Mouse (Mus musculus) adrenal gland (tissue): ENCODE data around the gene Hamp.
"Not testable (repeated sequence)": the region's sequence is repeated elsewhere in the genome, so short reads cannot be mapped to it uniquely, and the experiment has no call there.

Source experiments
- intact Hi-C: fragments of 180-260 bp; cut with DNase I; formaldehyde crosslinking; loops from one replicate; pipeline ENCODE4 v1.15.1; 2025

Hamp gene

GRCm38 (mm10) chr7:30956756-30957366 lies 13.0 kb upstream of the Hamp start, which contains the start of gene Usf2:
Gene Usf2 (minus strand): TSS chr7:30956803.
- intact Hi-C loops: loop anchor here (10.0 kb wide), 1 partner anchor 82 kb away; no protein-coding TSS in a partner anchor

- intact Hi-C loops: loop anchor here (10.0 kb wide), 1 partner anchor 82 kb away; no protein-coding TSS in a partner anchor
These were observed 12.5 kb upstream of the Hamp start for GRCm38 (mm10) chr7:30956357-30956751.

- intact Hi-C loops: loop anchor here (10.0 kb wide), 1 partner anchor 81 kb away; no protein-coding TSS in a partner anchor
These were observed 11.9 kb upstream of the Hamp start for GRCm38 (mm10) chr7:30955584-30956356.

- intact Hi-C loops: loop anchor here (10.0 kb wide), 1 partner anchor 80 kb away; no protein-coding TSS in a partner anchor
These were observed 11.2 kb upstream of the Hamp start for GRCm38 (mm10) chr7:30954971-30955520.

- intact Hi-C loops: loop anchor here (10.0 kb wide), 1 partner anchor 79 kb away; no protein-coding TSS in a partner anchor
These were observed 10.2 kb upstream of the Hamp start for GRCm38 (mm10) chr7:30954036-30954435.

DNA sequence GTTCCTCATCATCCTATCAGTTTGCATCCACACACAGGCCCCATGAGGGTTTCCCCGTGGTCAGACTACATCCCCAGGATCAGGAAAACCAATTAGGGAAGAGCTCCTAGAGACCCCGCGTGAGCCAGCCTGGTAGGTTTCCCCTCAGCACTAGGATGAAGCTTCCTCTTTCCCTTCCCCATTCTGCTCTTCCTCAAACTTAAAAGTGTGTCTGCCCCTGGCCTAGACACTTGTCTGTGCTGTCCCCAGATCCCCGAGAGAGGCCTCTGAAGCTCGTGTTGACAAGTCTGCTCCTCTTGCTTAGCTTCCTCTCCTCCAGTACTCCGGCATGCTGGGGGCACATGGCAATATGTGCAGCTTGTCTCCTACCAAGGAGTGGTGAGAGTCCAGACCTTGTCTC lies 9.6 kb upstream of the Hamp start:
- intact Hi-C loops: loop anchor here (10.0 kb wide), 1 partner anchor 79 kb away; no protein-coding TSS in a partner anchor

GRCm38 (mm10) chr7:30952441-30953265 lies 8.8 kb upstream of the Hamp start:
- intact Hi-C loops: loop anchor here (10.0 kb wide), 1 partner anchor 78 kb away; no protein-coding TSS in a partner anchor

GRCm38 (mm10) chr7:30949902-30950301 lies 6.1 kb upstream of the Hamp start:
- intact Hi-C loops: loop anchor here (10.0 kb wide), 1 partner anchor 75 kb away; no protein-coding TSS in a partner anchor

DNA sequence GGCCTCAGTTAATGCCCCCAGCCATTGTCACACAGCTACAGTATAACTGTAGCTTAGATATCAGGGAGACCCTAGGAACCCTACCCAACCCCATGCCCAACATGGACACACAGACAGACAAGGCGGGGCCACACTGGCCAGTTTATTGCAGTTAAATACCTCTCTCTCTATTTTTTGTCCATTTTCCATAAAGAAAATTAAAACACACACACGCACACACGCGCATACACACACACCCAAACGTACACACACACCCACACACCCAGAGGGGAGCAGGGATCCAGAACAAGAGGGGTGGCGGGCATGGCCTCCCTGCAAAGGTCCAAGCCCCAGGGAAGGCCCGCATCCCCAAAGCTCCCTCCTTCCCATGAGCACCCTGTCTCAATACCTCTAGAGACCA lies 2.0 kb upstream of the Hamp start:
- intact Hi-C loops: no loop called here

- intact Hi-C loops: not testable (repeated sequence)
These were observed 1.6 kb upstream of the Hamp start for GRCm38 (mm10) chr7:30945466-30945865.

- intact Hi-C loops: not testable (repeated sequence)
These were observed 874 bp upstream of the Hamp start for GRCm38 (mm10) chr7:30944706-30945105.

DNA sequence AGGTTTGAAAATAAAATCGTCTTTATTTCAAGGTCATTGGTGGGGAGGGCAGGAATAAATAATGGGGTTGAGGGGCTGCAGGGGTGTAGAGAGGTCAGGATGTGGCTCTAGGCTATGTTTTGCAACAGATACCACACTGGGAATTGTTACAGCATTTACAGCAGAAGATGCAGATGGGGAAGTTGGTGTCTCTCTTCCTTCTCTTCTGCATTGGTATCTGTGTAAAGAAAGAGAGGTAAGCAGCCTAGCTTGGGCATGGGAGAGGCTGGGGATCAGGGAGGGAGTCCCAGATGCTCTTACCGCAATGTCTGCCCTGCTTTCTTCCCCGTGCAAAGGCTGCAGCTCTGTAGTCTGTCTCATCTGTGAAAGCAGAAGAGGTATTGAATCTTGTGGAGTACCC lies 1.5 kb downstream of the Hamp start:
- intact Hi-C loops: not testable (repeated sequence)

GRCm38 (mm10) chr7:30940070-30940469 lies 3.8 kb downstream of the Hamp start:
- intact Hi-C loops: not testable (repeated sequence)

DNA sequence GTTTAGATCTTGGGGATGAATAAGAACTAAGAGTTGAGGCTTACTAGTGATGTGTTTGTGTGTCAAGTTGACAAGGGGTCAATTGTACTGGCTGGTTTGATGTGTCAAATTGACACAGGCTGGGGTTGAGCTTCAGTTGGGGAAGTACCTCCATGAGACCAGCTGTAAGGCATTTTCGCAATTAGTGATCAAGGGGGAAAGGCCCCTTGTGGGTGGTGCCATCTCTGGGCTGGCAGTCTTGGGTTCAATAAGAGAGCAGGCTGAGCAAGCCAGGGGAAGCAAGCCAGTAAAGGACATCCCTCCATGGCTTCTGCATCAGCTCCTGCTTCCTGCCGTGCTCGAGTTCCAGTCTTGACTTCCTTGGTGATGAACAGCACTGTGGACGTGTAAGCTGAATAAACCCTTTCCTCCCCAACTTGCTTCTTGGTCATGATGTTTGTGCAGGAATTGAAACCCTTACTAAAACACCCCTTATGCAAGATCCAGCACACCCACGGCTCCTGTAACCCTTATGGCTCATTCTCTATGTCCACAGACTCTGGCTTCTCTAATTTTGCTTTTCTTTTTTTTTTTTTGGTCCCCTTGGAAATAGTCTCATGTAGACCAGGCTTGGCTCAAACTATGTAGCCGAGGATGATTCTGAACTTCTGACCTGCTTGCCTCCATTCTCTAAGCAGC lies 8.3 kb downstream of the Hamp start:
- intact Hi-C loops: not testable (repeated sequence)

DNA sequence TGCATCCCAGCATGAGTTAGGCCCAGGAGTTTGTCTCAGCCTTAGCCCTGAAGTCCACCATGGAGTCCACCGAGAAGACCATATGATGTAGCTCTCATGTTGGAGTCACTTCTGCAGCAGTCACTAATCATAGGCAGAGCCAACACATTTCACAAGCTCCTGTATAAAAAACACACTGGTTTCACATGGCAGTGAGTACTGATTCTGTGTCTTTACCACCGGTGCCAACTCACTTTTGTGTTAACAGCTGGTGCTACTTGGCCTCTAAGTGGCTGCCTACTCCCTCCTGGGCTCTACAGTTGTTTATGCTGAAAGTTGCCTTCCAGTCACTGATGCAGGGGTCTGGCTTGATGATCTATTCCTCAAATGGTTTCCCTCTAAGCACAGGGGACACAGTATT lies 19.3 kb downstream of the Hamp start, which contains the start of gene Hamp2:
Gene Hamp2, minus strand, starts transcription at position 101 of the 400 bp plus-strand sequence.
- intact Hi-C loops: not testable (repeated sequence)

DNA sequence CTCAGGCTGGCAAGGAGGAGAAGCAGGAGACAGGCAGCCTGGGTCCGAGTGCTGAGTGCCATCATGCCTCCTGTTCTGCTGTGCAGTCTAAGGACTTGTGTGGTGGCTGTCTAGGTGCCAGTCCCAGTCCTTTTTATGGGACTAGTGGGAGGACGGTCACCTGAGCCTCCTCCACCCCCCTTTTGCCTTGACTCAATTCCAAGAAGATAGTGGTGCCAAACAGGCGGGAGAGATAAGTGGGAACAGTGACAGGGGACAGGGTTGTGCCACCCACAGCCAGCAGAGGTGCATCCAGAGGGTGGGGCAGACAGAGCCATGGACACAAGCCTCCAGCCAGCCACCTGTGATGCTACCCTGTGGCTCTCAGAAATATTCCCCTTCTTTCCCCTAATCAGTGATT lies 19.8 kb downstream of the Hamp start:
- intact Hi-C loops: no loop called here

GRCm38 (mm10) chr7:30922490-30922889 lies 21.3 kb downstream of the Hamp start:
- intact Hi-C loops: not testable (repeated sequence)

DNA sequence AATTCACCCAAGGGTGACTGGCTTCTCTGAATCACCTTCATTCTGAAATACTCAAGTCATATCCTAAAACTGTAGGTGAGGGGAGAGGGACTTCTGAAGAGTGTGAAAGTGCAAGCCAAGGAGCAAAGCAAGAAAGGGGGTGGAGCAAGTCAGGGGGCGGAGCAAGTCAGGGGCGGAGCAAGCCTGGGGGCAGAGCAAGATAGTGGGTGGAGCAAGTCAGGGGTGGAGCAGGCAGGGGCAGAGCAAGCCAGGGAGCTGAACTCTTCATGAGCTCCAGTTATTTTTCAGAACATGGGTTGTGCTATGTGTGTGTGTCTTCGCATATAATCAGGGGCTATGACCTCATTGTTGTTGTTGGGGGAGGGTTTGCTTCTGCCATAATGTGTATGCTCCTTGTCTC lies 23.6 kb downstream of the Hamp start:
- intact Hi-C loops: no loop called here

- intact Hi-C loops: no loop called here
These were observed 26.6 kb downstream of the Hamp start for GRCm38 (mm10) chr7:30917219-30917618.

- intact Hi-C loops: no loop called here
These were observed 27.1 kb downstream of the Hamp start for GRCm38 (mm10) chr7:30916713-30917112.
